Mouse (Mus musculus): ENCODE data around the gene Ackr2. TPM values are rescaled to one million over a fixed set of nuclear protein-coding genes. Genes with fewer than 3 reads are reported as not detected.

Gene Ackr2
- polyA plus RNA-seq, 1 experiment from 2014 or later, result not detected

DNA sequence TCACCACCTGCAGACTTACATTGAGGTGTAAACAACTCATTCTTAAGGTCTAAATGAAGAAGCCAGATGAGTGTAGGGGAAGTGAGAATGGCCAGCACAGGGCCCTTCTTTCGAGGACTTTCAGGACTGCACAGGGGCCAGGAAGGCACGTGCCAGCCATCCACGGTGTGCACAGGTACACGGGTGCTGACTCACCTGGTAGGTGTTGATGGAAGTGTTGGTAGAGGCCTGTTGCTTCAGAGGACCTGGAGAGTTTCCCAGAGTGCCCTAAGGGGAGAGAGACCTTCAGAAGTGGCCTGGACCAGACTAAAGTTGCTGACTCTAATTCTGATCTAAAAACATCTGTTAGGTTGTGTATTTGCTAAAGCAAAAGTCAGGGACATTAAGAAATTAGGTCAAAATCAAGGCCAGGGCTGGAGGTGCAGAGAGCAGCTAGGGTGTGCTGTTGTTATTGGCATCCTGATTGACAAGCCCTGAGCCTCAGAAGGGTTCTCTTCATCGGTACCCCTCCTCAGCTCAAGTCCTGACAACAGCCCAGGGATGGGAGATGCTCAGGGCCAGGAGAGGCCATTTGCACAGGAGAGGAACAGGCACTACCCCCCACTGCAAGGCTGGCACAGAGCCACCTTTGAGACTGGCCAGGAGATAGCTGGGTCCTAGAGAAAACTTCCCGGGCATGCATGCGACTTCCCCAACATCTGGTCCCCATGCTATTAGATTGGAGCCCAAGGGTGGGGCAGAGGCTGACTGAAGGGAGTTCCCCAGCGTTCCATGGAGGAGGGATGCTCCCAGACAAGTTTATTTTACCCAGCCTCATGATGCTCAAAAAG is 5.5 kb downstream of the Ackr2 start:
- no peak for ATAC-seq

DNA sequence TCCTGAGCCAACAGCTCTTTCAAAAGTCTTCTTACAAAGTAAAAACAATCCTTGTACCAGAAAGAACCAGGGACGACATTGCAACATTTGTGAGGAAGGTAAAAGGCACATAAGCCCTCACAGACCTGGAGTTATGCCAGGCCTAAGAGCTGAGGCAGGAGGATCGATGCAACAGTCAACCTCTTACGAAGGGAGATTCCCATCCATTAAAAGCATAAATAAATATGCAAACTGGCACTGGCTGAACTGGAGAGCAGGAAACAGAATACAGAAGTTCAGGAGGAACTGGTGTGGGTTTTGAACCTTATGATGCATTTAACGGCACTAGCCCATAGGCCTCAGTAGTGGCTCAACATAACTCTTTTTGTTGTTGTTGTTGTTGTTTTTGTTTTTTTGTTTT is 6.2 kb downstream of the Ackr2 start:
- ChIA-PET POLR2A (no interaction called here), CTCF (no interaction called here)
- DNase-seq (ENCODE audit: low read depth, low spot score), result no peak
- ATAC-seq, result no peak
- H3K27me3 ChIP-seq, result peaks cover 24% of the 10 kb centered on the region
- in situ Hi-C loops (cut with MboI; ENCODE audit: low pct_unique_long_range_greater_than_20kb), result no loop called here
- TF ChIP-seq CTCF (IDR thresholded peaks at IDR 0.05), result no peak

More for the DNA sequence above, 5.5 kb downstream of the Ackr2 start:
- ChIA-PET CTCF (no interaction called here), POLR2A (no interaction called here)
- in situ Hi-C loops (cut with MboI; ENCODE audit: low pct_unique_long_range_greater_than_20kb), result no loop called here
- DNase-seq (ENCODE audit: low read depth, low spot score), result no peak
- TF ChIP-seq CTCF (IDR thresholded peaks at IDR 0.05), result no peak
- peaks cover 18% of the 10 kb centered on the region for H3K27me3 ChIP-seq

- no peak for DNase-seq (ENCODE audit: low read depth, low spot score)
- ChIA-PET POLR2A (no interaction called here), CTCF (no interaction called here)
- no peak for ATAC-seq
- in situ Hi-C loops (cut with MboI; ENCODE audit: low pct_unique_long_range_greater_than_20kb), result no loop called here
- peaks cover 26% of the 10 kb centered on the region for H3K27me3 ChIP-seq
- no peak for TF ChIP-seq CTCF (IDR thresholded peaks at IDR 0.05)
Measured at GRCm38 (mm10) chr9:121904946-121905345, 6.8 kb downstream of the Ackr2 start.

- ATAC-seq, result no peak
Measured at GRCm38 (mm10) chr9:121905556-121906185, 7.5 kb downstream of the Ackr2 start.

GRCm38 (mm10) chr9:121906456-121906855 is 8.3 kb downstream of the Ackr2 start:
- DNase-seq (ENCODE audit: low read depth, low spot score), result no peak

More at GRCm38 (mm10) chr9:121905556-121906185, 7.5 kb downstream of the Ackr2 start:
- POLR2A ChIA-PET, result no interaction called here
- no peak for DNase-seq (ENCODE audit: low read depth, low spot score)
- CTCF ChIA-PET, result no interaction called here
- no peak for TF ChIP-seq CTCF (IDR thresholded peaks at IDR 0.05)
- in situ Hi-C loops (cut with MboI; ENCODE audit: low pct_unique_long_range_greater_than_20kb), result no loop called here
- H3K27me3 ChIP-seq, result peaks cover 26% of the 10 kb centered on the region

GRCm38 (mm10) chr9:121907356-121908070 is 9.4 kb downstream of the Ackr2 start:
- no peak for DNase-seq (ENCODE audit: low read depth, low spot score)
- ChIA-PET POLR2A (no interaction called here), CTCF (no interaction called here)
- ATAC-seq, result no peak
- no peak for TF ChIP-seq CTCF (IDR thresholded peaks at IDR 0.05)
- in situ Hi-C loops (cut with MboI; ENCODE audit: low pct_unique_long_range_greater_than_20kb), result no loop called here
- H3K27me3 ChIP-seq, result peaks cover 26% of the 10 kb centered on the region

More at GRCm38 (mm10) chr9:121906456-121906855, 8.3 kb downstream of the Ackr2 start:
- CTCF ChIA-PET, result no interaction called here
- TF ChIP-seq CTCF (IDR thresholded peaks at IDR 0.05), result no peak
- H3K27me3 ChIP-seq, result peaks cover 30% of the 10 kb centered on the region
- no peak for ATAC-seq
- in situ Hi-C loops (cut with MboI; ENCODE audit: low pct_unique_long_range_greater_than_20kb), result no loop called here
- POLR2A ChIA-PET, result no interaction called here

- peaks cover 23% of the 10 kb centered on the region for H3K27me3 ChIP-seq
- no peak for DNase-seq (ENCODE audit: low read depth, low spot score)
- ChIA-PET POLR2A (no interaction called here), CTCF (no interaction called here)
- in situ Hi-C loops (cut with MboI; ENCODE audit: low pct_unique_long_range_greater_than_20kb), result no loop called here
- ATAC-seq, result no peak
- no peak for TF ChIP-seq CTCF (IDR thresholded peaks at IDR 0.05)
Measured at GRCm38 (mm10) chr9:121908321-121908720, 10.2 kb downstream of the Ackr2 start.

- CTCF ChIA-PET, result no interaction called here
- ATAC-seq (no peak), DNase-seq (ENCODE audit: low read depth, low spot score) (no peak)
- in situ Hi-C loops (cut with MboI; ENCODE audit: low pct_unique_long_range_greater_than_20kb), result no loop called here
- peaks cover 23% of the 10 kb centered on the region for H3K27me3 ChIP-seq
- POLR2A ChIA-PET, result no interaction called here
- no peak for TF ChIP-seq CTCF (IDR thresholded peaks at IDR 0.05)
Measured at GRCm38 (mm10) chr9:121909635-121910034, 11.5 kb downstream of the Ackr2 start.

DNA sequence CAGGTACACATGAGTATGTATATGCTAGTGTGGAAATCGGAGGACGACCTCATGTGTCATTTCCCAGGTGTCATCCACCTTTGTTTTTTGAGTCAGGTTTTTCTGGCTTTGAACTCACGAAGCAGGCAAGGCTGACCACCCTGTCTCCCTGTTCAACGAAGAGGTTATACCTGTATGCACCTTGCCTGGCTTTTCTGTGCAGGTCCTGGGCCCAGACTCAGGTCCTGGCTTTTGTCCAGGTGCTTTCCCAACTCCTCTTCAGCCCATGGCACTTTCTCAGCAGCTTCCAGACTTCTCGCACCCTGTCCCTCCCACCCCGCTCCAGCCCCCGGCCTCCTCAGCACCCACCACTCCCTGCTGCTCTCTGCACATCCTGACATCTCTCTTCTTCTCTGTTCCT is 13.0 kb downstream of the Ackr2 start:
- ChIA-PET CTCF (no interaction called here), POLR2A (no interaction called here)
- peaks cover 38% of the 10 kb centered on the region for H3K27me3 ChIP-seq
- no peak for DNase-seq (ENCODE audit: low read depth, low spot score)
- in situ Hi-C loops (cut with MboI; ENCODE audit: low pct_unique_long_range_greater_than_20kb), result no loop called here
- no peak for TF ChIP-seq CTCF (IDR thresholded peaks at IDR 0.05)
- ATAC-seq, result no peak

- H3K27me3 ChIP-seq, result peaks cover 33% of the 10 kb centered on the region
- TF ChIP-seq CTCF (IDR thresholded peaks at IDR 0.05), result no peak
- DNase-seq (ENCODE audit: low read depth, low spot score) (no peak), ATAC-seq (no peak)
- in situ Hi-C loops (cut with MboI; ENCODE audit: low pct_unique_long_range_greater_than_20kb), result no loop called here
- ChIA-PET CTCF (interaction anchor here (1.4 kb wide), 1 partner anchor 16 kb away, joined by 4 read pairs; no protein-coding TSS in a partner anchor), POLR2A (no interaction called here)
Measured at GRCm38 (mm10) chr9:121912786-121913185, 14.6 kb downstream of the Ackr2 start.
